Mouse (Mus musculus) kidney, adult 2 months (tissue): ENCODE data around the gene Hmcn1.

Source experiments
- CTCF ChIP-seq: fragments of 200-500 bp; conservative IDR thresholded peaks from 2 replicates; pipeline ENCODE4 v1.5.1; 2011; ENCODE audit warnings: low read depth, mild to moderate bottlenecking, control low read depth, low read length, moderate library complexity, mixed read lengths; ENCODE audit not compliant: insufficient read depth, insufficient read length
- POLR2A ChIP-seq: fragments of 200-500 bp; IDR thresholded peaks from one replicate; pipeline ENCODE4 v1.6.1; 2011; ENCODE audit warnings: low read depth, low read length, control low read depth

- no peak for TF ChIP-seq POLR2A
- TF ChIP-seq CTCF, result no peak
Observed at GRCm38 (mm10) chr1:150984092-150984503, 9.1 kb downstream of the Hmcn1 start.
